Mouse (Mus musculus) adrenal gland, adult (tissue): Measurements from ENCODE around the gene Pou2f2.
A peak's percentile ranks its signal among the peaks of the same experiment; 100 is the strongest.

Source experiments
- DNase-seq, 2 experiments: peaks; one replicate each; pipeline ENCODE4 v3.0.0; 2022 to 2023; ENCODE audit warnings: low spot score in 1 of 2; ENCODE audit not compliant: inconsistent age in 2 of 2

Gene Pou2f2

GRCm38 (mm10) chr7:25106790-25107502 lies 72.6 kb downstream of the Pou2f2 start:
- no peak for DNase-seq

- peak; percentile 71 to 92 for DNase-seq
Measured at GRCm38 (mm10) chr7:25105411-25106160, 73.9 kb downstream of the Pou2f2 start.

- DNase-seq: no peak
Measured at GRCm38 (mm10) chr7:25099581-25099980, 79.9 kb downstream of the Pou2f2 start.

GRCm38 (mm10) chr7:25098169-25098568 lies 81.4 kb downstream of the Pou2f2 start:
- DNase-seq: no peak

DNA sequence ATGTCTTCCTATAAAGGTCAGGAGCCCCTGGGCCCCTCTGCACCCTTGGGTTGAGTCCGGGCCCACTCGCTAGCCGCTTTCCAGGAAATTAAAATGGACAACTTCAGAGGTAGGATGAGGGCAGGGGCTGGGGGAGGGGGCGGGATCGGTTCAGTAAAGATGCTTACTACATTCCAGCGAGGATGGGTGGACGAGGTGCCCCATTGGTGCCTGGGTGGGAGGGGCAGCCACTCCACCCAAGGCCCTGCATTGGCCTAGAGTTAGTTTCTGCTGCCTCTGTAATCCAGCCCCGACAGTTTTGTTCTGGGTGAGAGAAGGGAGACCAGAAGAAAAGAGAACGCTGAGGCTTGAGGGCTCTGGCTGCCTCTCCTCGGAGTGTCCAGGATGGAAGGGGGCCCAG lies 89.7 kb downstream of the Pou2f2 start:
- no peak for DNase-seq

DNA sequence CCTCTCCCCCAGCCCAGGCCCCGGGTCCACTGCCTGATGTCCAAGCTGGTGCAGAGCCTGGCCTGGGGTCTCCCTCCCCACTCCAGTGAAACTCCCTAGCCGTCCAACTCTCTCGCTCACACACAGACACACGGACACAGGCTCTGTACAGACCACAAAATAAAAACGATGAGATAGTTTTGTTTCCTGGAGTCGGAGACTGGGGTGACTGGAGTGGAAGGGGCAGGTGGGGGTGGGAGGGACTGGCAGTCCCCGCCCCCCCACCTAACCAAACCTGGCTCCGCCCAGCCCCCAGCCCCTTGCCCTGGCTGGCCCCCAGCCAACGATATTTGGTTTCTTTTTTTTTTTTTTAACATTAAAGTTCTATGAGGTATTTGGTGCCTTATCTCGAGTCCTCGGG lies 90.6 kb downstream of the Pou2f2 start:
- DNase-seq: no peak

GRCm38 (mm10) chr7:25088531-25088930 lies 91.0 kb downstream of the Pou2f2 start:
- no peak for DNase-seq

DNA sequence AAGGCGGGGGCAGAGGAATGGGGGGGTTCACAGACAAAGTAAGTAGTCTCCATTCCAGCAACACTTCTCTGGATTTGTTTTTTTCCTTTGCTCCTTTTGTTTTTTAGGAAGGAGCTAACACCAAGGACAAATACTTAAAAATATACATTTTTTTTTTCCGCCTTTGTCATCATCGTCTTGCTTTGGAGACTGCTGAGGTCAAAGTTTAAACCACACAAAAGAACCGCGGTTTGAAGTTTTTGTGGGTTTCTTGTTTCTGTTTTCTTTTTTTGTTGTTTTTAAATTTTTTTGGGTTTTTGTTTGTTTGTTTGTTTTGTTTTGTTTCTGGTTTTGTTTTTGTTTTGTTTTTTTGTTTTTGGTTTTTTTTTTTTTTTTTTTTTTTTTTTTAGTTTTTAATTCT lies 91.6 kb downstream of the Pou2f2 start:
- no peak for DNase-seq

DNA sequence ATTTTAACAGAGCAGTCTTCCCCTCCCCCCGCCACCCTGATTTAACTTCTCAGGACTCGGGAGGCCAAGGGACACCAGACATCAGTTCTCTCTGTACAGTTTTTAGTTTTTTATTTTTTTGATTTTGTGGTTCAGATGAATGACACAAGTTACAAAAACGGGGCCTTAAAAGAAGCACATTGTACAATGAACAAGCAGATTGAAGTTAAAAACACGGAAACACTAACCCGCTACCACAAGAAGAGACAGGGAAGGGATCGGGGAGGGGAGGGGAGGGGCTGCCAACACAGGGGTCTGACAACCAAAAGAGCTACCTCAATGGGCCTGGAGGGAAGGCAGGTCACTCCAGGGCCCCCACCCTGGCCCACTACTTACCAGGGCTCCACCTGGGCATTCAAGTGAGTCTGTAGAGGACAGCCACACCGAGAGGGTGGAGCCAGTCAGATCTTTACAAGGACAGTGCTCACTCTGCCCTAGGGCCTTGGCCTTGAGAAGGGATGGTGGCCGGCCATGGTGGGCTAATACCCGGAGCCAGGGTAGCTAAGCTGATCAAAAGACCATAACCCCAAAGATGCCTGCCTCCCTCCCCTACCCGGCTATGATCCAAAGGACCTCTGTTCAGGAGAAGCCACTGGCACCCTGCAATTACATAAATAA lies 92.1 kb downstream of the Pou2f2 start:
- peak in 1 of 2 experiments; percentile 79 for DNase-seq

DNA sequence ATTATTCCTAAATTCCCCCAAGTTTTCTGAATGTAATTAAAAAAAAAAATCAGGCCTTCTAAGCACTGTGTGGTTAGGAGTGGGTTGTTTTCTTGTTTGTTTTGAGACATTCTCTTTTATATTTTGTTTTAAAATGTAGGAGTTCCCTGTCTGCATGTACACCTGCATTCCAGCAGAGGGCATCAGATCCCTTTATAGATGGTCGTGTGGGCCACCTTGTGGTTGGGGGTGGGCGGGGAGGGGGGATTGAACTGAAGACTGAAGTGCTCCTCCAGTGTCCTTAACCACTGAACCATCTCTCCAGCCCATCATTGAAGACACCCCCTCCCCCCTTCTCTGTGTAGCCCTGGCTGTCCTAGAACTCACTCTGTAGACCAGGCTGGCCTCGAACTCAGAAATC lies 92.9 kb downstream of the Pou2f2 start:
- DNase-seq: no peak

DNA sequence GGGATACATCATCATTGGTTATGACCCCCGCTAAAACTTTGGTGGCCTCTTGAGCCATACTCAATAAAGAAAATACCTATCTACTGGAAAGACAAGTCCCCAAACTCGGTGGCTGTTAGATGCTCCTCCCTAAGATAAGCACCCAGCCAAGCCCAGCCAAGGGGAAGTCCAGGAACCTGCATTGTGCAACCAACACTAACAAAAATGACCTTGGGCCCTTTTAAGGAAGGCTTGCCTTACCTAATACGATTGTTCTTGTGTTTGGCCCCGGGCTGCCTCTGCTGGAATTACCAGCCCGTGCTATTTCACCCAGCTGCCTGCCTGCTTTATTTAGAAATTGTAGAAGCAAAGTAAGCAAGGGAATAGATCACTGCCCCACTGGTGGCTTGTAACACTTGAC lies 94.9 kb downstream of the Pou2f2 start:
- peak in 1 of 2 experiments; percentile 73 for DNase-seq

GRCm38 (mm10) chr7:25082510-25082909 lies 97.0 kb downstream of the Pou2f2 start:
- DNase-seq: peak; percentile 50 to 80

DNA sequence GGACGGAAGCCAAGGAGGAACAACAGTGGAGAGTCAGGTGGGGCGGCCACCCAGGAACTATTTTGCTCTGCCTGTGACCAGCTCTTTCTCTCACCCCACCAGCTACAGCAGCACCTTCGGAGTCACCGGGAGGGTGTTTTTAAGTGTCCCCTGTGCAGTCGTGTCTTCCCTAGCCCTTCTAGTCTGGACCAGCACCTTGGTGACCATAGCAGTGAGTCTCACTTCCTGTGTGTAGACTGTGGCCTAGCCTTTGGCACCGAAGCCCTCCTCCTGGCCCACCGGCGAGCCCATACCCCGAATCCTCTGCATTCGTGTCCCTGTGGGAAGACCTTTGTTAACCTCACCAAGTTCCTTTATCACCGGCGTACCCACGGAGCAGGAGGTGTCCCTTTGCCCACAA lies 99.1 kb downstream of the Pou2f2 start:
- DNase-seq: peak in 1 of 2 experiments; percentile 32

DNA sequence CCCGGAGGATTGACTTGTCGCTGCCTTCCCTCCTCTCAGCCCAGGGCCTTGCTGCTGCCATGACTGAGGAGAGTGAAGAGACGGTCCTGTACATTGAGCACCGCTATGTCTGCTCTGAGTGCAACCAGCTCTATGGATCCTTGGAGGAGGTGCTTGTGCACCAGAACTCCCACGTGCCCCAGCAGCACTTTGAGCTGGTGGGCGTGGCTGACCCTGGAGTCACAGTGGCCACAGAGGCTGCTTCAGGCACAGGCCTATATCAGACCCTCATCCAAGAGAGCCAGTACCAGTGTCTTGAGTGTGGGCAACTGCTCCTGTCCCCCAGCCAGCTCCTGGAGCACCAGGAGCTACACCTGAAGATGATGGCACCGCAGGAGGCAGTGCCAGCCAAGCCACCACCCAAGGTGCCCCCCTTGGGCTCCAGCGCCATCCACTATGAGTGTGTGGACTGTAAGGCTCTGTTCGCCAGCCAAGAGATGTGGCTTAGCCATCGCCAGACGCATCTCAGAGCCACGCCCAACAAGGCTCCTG lies 100.0 kb downstream of the Pou2f2 start:
- DNase-seq: peak; percentile 19 to 36

DNA sequence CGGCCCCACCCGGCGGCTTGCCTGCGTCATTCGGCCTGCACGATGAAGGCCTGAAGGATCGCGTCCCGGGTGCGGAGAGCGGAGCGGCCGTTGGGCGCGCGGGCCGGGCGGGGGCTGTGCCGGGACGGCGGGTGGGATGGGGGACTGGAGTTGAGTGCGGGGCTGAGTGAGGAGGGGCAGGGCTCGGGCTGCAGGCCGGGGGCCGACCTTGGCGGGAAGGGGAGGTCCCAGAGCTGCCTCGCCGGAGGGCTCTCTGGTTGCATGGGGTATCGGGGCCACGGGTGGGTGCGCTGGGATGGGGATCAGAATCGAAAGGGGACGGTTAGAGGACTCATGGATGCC lies 102.1 kb downstream of the Pou2f2 start:
- DNase-seq: no peak

GRCm38 (mm10) chr7:25076663-25077413 lies 102.7 kb downstream of the Pou2f2 start:
- peak; percentile 99 for DNase-seq

- DNase-seq: peak; percentile 23 to 73
Measured at GRCm38 (mm10) chr7:25076296-25076662, 103.2 kb downstream of the Pou2f2 start.

- DNase-seq: no peak
Measured at GRCm38 (mm10) chr7:25073924-25074323, 105.6 kb downstream of the Pou2f2 start.

DNA sequence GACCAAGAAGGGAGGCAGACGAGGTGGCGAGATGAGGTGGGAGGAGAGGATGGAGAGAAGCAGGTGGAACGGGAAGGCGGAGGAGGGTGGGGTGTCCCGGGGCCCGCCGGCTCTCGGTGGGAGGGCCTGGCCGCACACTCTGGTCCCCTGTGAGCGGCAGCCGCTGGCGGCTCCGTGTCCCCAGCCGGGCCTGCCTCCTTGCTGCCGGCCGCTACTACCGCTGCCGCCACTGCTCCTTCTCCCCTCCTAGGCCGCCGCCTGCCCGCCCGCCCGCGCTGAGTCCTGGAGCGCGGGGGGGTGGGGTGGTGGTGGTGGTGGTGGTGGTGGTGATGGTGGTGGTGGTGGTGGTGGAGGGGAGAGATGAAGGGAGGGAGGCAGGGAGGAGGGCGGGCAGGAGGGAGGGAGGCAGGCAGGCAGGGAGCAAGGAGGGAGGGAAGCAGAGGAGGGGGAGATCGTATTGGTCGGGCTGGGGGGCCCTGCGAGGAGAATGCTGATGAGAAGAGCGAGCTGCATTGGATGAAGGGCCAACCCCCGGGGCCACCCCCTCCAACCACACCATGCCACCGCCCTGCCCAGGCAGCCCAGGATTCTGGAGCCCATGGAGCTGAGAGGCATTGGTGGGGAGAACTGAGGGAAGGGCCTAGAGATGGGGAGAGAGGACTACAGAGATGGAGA lies 106.7 kb downstream of the Pou2f2 start:
- DNase-seq: peak; percentile 55 to 75

DNA sequence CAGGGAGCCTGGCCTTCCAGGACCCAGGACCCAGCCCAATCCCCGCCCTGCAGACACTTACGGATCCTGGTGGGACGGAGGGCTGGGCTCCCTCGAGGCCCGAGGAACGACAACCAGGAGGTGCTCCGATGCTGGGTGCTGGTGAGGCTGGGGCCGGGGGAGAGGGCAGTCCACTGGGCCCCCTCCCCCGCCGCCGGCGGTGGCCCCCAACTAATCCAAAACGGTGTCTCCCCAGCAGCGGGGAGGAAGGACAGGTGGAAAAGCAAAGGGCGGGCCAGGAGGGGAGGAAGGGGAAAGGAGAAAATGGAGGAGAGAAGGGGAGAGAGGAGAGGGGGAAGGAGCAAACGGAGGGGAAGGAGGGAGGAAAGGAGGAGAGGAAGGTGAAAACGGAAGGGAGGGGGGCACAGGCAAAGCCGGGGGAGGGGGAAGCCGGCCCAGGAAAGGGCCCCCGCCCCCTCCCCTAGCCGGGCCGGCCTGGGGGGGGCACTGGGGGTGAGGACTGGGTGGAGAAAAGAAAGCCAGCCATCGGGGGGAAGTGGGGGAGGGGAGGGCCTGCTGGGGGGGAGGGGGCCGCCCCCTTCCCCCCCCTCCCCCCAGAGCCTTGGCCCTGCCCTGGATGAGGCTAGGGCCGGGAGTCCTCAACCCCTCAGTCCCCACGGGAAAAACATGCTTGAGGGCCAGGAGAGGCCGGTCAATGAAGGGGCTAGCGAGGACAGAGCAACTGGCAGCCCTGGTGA lies 107.4 kb downstream of the Pou2f2 start, which contains the start of the genes Grik5 and Zfp574:
Gene Grik5, minus strand, starts transcription at position 368 of the 737 bp plus-strand sequence.
Gene Zfp574, plus strand, starts transcription at position 589 of the 737 bp plus-strand sequence.
- DNase-seq: peak; percentile 53 to 74
